Mouse (Mus musculus) brown adipose tissue, adult 24 weeks (tissue): ENCODE measurements around the gene Hacd1. TPM values are rescaled to one million over a fixed set of nuclear protein-coding genes. Genes with fewer than 3 reads are reported as not detected.

Experiments
- H3K27ac ChIP-seq: fragments of 200-500 bp; replicated peaks from 2 replicates; pipeline ENCODE4 v1.5.1; 2012; ENCODE audit warnings: low read depth, mild to moderate bottlenecking, low read length
- H3K4me1 ChIP-seq: fragments of 200-500 bp; 2 replicates; pipeline ENCODE4 v1.6.1; 2012; ENCODE audit warnings: low read length, mixed read lengths; ENCODE audit not compliant: control insufficient read depth, insufficient read depth, insufficient read length
- H3K4me3 ChIP-seq: fragments of 200-500 bp; 2 replicates; pipeline ENCODE4 v1.5.1; 2012; ENCODE audit warnings: low read depth, mild to moderate bottlenecking, low read length, moderate library complexity; ENCODE audit not compliant: insufficient read depth
- polyA plus RNA-seq: library from polyadenylated mRNA; stranded (reverse); fragments of >200 nt; gene quantifications from 2 replicates; pipeline ENCODE4 v1.2.4, GENCODE M21; 2012; ENCODE audit not compliant: missing spikeins, insufficient read depth, insufficient read length

Hacd1 gene
- polyA plus RNA-seq, 1 experiment: 28.1 TPM

DNA sequence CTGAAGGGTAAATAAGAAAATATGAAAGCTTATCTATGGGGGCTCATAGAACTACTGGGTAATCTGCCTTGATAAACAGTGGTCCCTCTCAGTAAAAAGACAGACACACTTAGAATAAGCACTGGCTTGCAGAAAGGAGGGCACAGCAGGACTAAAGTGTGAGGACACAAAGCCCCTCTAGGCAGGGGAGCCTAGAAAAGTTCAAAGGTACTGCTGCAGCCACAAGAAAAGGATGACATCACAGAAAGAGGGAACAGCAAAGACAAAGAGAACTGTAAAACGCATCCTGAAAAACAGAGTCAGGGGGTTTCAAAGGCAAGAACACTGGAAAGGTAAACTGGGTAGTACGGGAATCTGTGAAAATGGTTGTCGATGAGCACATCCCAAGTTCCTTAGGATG lies 2.3 kb downstream of the Hacd1 start:
- Histone ChIP-seq H3K27ac (no peak overlapping the region), H3K4me3 (no peak overlapping the region), H3K4me1 (no peaks in the 10 kb centered on the region)

- H3K27ac ChIP-seq: no peak overlapping the region
- H3K4me3 ChIP-seq: no peak overlapping the region
These were observed 7.1 kb downstream of the Hacd1 start for GRCm38 (mm10) chr2:14048808-14049207.

DNA sequence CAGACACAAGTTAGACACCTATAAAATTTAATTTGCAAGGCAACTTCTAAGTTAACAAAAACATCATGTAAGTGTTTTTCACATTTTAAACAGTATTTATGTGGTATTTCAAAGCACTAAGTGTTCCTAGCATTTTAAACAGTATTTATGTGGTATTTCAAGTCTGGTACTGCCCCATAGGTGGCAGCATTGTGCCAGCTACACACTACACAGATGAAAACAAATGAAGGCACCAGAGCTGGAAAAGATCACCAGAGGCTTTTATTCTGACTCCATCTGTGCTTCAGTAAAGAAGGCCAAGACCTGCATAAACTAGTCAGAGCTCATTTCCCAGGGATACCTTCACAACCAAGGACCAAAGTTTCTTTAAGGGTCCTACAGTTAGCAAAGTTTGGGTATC lies 7.6 kb downstream of the Hacd1 start:
- no peaks in the 10 kb centered on the region for H3K4me1 ChIP-seq
- H3K27ac ChIP-seq: no peak overlapping the region
- no peak overlapping the region for H3K4me3 ChIP-seq

More at GRCm38 (mm10) chr2:14048808-14049207, 7.1 kb downstream of the Hacd1 start:
- H3K4me1 ChIP-seq: no peaks in the 10 kb centered on the region

GRCm38 (mm10) chr2:14043577-14044170 lies 12.3 kb downstream of the Hacd1 start:
- Histone ChIP-seq H3K27ac (no peak overlapping the region), H3K4me3 (no peak overlapping the region), H3K4me1 (no peaks in the 10 kb centered on the region)

GRCm38 (mm10) chr2:14043011-14043410 lies 12.9 kb downstream of the Hacd1 start:
- Histone ChIP-seq H3K27ac (no peak overlapping the region), H3K4me3 (no peak overlapping the region), H3K4me1 (no peaks in the 10 kb centered on the region)

- Histone ChIP-seq H3K4me3 (no peak overlapping the region), H3K27ac (no peak overlapping the region), H3K4me1 (no peaks in the 10 kb centered on the region)
These were observed 14.7 kb downstream of the Hacd1 start for GRCm38 (mm10) chr2:14041249-14041648.

- Histone ChIP-seq H3K4me1 (no peaks in the 10 kb centered on the region), H3K4me3 (no peak overlapping the region), H3K27ac (no peak overlapping the region)
These were observed 36.7 kb downstream of the Hacd1 start for GRCm38 (mm10) chr2:14019228-14019627.

- Histone ChIP-seq H3K27ac (no peak overlapping the region), H3K4me3 (no peak overlapping the region), H3K4me1 (no peaks in the 10 kb centered on the region)
These were observed 50.8 kb downstream of the Hacd1 start for GRCm38 (mm10) chr2:14005121-14005520.

- H3K4me3 ChIP-seq: no peak overlapping the region
- no peak overlapping the region for H3K27ac ChIP-seq
- no peaks in the 10 kb centered on the region for H3K4me1 ChIP-seq
These were observed 95.8 kb downstream of the Hacd1 start for GRCm38 (mm10) chr2:13960136-13960535.

DNA sequence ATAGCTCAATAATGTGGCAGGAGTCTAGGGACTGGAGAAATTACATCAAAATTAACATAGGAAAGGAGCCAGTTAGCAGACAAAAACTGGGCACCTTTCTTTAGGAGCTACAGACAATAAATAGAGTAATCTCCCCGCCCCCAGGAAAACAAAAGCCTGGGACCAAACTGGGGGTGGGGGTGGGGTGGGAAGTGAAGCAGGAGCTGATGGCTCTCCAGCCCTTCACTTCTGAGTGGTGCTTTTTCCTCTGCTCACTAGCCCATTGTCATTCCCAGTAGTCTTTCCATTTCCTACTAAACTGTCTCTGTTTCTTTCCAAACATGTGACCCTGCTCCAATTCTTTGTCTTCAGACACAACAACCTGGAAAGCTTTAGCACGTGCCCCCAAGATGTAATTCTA lies 99.5 kb downstream of the Hacd1 start:
- Histone ChIP-seq H3K27ac (no peak overlapping the region), H3K4me3 (no peak overlapping the region), H3K4me1 (no peaks in the 10 kb centered on the region)

DNA sequence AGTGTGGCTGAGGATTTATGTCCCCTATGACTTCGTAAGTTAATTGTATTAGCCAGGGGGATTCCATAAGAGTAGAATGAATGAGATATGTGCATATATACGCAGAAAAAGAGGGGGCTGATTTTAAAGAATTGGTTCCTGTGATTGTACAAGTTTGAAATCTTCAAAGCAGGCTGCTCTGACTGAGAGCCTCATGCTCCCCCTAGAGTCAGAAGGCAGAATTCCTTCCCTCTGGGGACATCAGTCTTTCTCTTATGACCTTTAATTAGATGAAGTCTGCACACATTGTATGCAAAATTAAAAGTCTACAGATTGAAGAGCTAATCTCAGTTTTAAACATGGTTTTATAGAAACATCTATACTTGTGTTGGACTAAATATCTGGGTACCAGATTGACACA lies 117.8 kb downstream of the Hacd1 start:
- Histone ChIP-seq H3K4me3 (no peak overlapping the region), H3K27ac (no peak overlapping the region), H3K4me1 (no peaks in the 10 kb centered on the region)

GRCm38 (mm10) chr2:13935343-13935742 lies 120.6 kb downstream of the Hacd1 start:
- no peak overlapping the region for H3K4me3 ChIP-seq
- no peaks in the 10 kb centered on the region for H3K4me1 ChIP-seq
- H3K27ac ChIP-seq: no peak overlapping the region

DNA sequence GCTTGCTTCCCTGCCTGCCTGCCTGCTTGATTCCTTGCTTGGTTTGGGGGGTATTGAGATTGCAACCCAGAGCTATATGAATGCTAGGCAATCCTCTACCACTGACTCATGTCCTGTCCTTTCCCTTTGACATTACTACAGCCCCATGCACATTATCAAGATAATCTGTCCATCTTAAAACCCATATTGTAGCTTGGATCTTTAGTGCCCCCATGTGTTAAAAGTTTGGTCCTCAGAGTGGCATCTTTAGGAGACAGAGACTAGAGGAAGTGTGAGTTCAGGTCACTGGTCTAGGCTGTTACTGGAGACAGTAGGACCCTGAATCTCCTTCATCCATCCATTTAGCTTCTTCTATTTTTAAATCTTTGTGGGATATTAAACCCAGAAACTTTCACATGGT lies 123.7 kb downstream of the Hacd1 start:
- no peak overlapping the region for H3K27ac ChIP-seq
- no peaks in the 10 kb centered on the region for H3K4me1 ChIP-seq
- no peak overlapping the region for H3K4me3 ChIP-seq

DNA sequence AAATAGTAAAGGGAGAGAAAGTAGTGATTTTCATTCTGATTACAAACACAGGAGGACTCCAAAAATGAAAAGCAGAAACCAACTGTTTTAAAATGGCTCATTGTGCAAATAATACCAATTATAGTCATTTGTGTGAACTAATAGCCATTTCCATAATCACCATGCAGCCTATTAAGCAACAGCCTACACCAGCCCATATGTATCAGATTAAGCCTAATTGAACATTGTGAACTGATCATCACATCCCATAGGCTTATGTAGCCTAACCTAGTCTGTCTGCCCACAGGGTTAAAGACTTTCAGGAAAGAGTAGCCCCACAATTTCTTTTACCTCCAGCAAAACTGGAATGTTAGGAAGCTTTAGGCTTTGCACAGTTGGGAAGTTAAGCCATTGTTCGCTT lies 125.2 kb downstream of the Hacd1 start:
- H3K4me1 ChIP-seq: no peaks in the 10 kb centered on the region
- H3K4me3 ChIP-seq: no peak overlapping the region
- H3K27ac ChIP-seq: no peak overlapping the region

GRCm38 (mm10) chr2:13888568-13888967 lies 167.4 kb downstream of the Hacd1 start:
- Histone ChIP-seq H3K4me1 (no peaks in the 10 kb centered on the region), H3K4me3 (no peak overlapping the region), H3K27ac (no peak overlapping the region)

DNA sequence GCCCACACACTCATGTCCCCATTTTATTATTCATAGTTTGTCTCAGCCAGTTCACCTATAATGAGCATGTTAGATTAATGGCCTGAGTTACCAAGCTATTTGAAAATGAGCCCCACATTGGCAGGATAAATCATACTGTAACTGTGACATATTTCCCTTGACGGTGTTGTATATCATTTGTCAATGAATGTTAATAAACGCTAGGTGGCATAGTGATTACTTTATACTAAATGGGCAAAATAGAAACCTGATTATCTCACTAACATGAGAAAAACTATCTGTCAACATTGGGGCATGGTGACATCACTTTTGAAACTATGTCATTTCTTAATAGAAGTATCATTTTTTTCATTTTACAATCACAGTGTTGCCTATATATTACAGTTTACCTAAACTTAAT lies 198.5 kb downstream of the Hacd1 start:
- H3K4me3 ChIP-seq: no peak overlapping the region
- H3K4me1 ChIP-seq: no peaks in the 10 kb centered on the region
- H3K27ac ChIP-seq: no peak overlapping the region

DNA sequence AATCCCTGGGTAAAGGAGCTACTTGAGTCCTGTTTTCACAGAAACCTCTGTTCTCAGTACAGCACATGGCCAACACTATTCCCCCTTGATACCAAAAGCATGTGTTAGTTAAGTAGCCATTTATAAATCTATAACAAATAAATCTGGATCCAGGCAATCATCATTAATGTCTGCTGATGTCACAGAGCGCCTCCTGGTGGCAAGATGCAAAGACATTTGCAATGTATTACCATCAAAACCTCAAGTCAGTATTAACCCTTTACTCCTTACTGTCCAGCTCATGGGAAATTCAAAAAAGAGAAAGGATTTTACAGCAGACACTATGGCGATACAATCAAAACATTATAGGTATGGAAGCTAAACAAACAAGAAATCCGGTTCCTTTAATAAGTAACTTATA lies 200.4 kb downstream of the Hacd1 start:
- Histone ChIP-seq H3K4me1 (no peaks in the 10 kb centered on the region), H3K4me3 (no peak overlapping the region), H3K27ac (no peak overlapping the region)
